Comparison of ENCODE assay signal across 21 mouse cellular contexts in genomic region chr3:22194185-22194856, GRCm38 (mm10).
DNase-seq lines count a peak whose midpoint lies in the region; ATAC-seq and TF ChIP-seq lines count a peak whose summit lies in the region.
"Had no signal": no experiment of that assay in that cellular context is flagged by ENCODE, and none has a peak within 500 bp of the region (broad histone marks: within the 10 kb centered on the region; RNA-seq: fewer than 3 reads in every experiment).

No protein-coding gene starts in this region.

- WGBS in intestine, embryonic 15.5 days, result 66% methylated on average over 7 of the region's 7 CpGs
- 71% methylated on average over 7 of the region's 7 CpGs for WGBS in intestine, embryonic 16.5 days
- WGBS in intestine, postnatal 0 days, result 46% methylated on average over 7 of the region's 7 CpGs

- intact Hi-C loops in left cerebral cortex, postnatal 25 days (cut with DNase I), result loop anchor here (5.0 kb wide), 3 partner anchors 257 to 1537 kb away; no protein-coding TSS in a partner anchor

- no peak for TF ChIP-seq CTCF in intestine, postnatal 0 days (IDR thresholded peaks at IDR 0.05; ENCODE audit: low read depth)

- H3K9ac ChIP-seq in intestine, embryonic 15.5 days, result no peak overlapping the region
- H3K9ac ChIP-seq in intestine, embryonic 16.5 days (ENCODE audit: low read depth, low read length), result no peak overlapping the region
- no peak overlapping the region for H3K9ac ChIP-seq in intestine, postnatal 0 days (ENCODE audit: low read depth, low read length)

- no peaks in the 10 kb centered on the region for H3K27me3 ChIP-seq in intestine, embryonic 15.5 days (replicated peaks)
- H3K27me3 ChIP-seq in intestine, embryonic 16.5 days (replicated peaks; ENCODE audit: control insufficient read depth, insufficient read depth, low read length), result no peaks in the 10 kb centered on the region
- no peaks in the 10 kb centered on the region for H3K27me3 ChIP-seq in intestine, postnatal 0 days (replicated peaks; ENCODE audit: control insufficient read depth, insufficient read depth, low read length)
- H3K27me3 ChIP-seq: CH12.LX, Patski had no signal

- H3K4me2 ChIP-seq in intestine, embryonic 15.5 days (replicated peaks), result no peak overlapping the region
- no peak overlapping the region for H3K4me2 ChIP-seq in intestine, embryonic 16.5 days (ENCODE audit: low read depth, low read length)
- no peak overlapping the region for H3K4me2 ChIP-seq in intestine, postnatal 0 days (replicated peaks; ENCODE audit: low read depth)

- ATAC-seq in intestine, embryonic 15.5 days, result peak; percentile 76
- peak; percentile 81 for ATAC-seq in intestine, embryonic 16.5 days
- 0 out of 2 replicates have a peak, but pooled peaks have one; percentile 43 for ATAC-seq in intestine, postnatal 0 days
- ATAC-seq: CD4-positive, CD25-positive, alpha-beta regulatory T cell, adult 4 months; Patski had no signal

- peak; percentile 9 for DNase-seq in heart, adult 11 months
- DNase-seq in heart, adult 18-20 months, result no peak
- no peak for DNase-seq in left cerebral cortex, postnatal 25 days (ENCODE audit: low spot score in 2 of 2)
- no peak for DNase-seq in ovary, adult 18-20 months (ENCODE audit: low spot score)
- DNase-seq in cerebellum, postnatal 14 days, result no peak
- DNase-seq: adrenal gland, adult 2 months; adrenal gland, adult 8-10 months; adrenal gland, postnatal 10 days; adrenal gland, postnatal 14 days; adrenal gland, postnatal 25 days; adrenal gland, postnatal 36 days; B cell, adult 2 months; cerebellum, adult 11 months; cerebellum, adult 11-12 months had no signal

- H3K4me1 ChIP-seq in intestine, embryonic 15.5 days (replicated peaks), result no peaks in the 10 kb centered on the region
- H3K4me1 ChIP-seq in intestine, embryonic 16.5 days (ENCODE audit: control insufficient read depth, insufficient read depth, low read length), result no peaks in the 10 kb centered on the region
- H3K4me1 ChIP-seq in intestine, postnatal 0 days (replicated peaks; ENCODE audit: control insufficient read depth, insufficient read depth, low read length), result no peaks in the 10 kb centered on the region

- no peaks in the 10 kb centered on the region for H3K9me3 ChIP-seq in intestine, embryonic 15.5 days
- no peaks in the 10 kb centered on the region for H3K9me3 ChIP-seq in intestine, embryonic 16.5 days (ENCODE audit: control insufficient read depth, low read length)
- H3K9me3 ChIP-seq in intestine, postnatal 0 days (ENCODE audit: control insufficient read depth), result no peaks in the 10 kb centered on the region
- H3K9me3 ChIP-seq: G1E had no signal

- 0 out of 2 replicates have a peak, but pooled peaks cover 3% of the 10 kb centered on the region for H3K36me3 ChIP-seq in intestine, embryonic 15.5 days
- peaks cover 3% of the 10 kb centered on the region; the same call in 1 of the 2 replicates for H3K36me3 ChIP-seq in intestine, embryonic 16.5 days (ENCODE audit: control insufficient read depth, insufficient read depth, low read length)
- peaks cover 45% of the 10 kb centered on the region for H3K36me3 ChIP-seq in intestine, postnatal 0 days (ENCODE audit: control insufficient read depth, insufficient read depth)

- no peak overlapping the region for H3K4me3 ChIP-seq in intestine, embryonic 15.5 days (replicated peaks)
- no peak overlapping the region for H3K4me3 ChIP-seq in intestine, embryonic 16.5 days (ENCODE audit: low read length)
- no peak overlapping the region for H3K4me3 ChIP-seq in intestine, postnatal 0 days (ENCODE audit: low read depth, low read length)

- no peak overlapping the region for H3K27ac ChIP-seq in intestine, embryonic 15.5 days
- H3K27ac ChIP-seq in intestine, embryonic 16.5 days (ENCODE audit: low read length), result no peak overlapping the region
- H3K27ac ChIP-seq in intestine, postnatal 0 days (ENCODE audit: low read depth, low read length), result no peak overlapping the region
